Mouse (Mus musculus) erythroblast, embryonic 14.5 days (primary cell): ENCODE measurements around the gene Gm49380. TPM values are rescaled to one million over a fixed set of nuclear protein-coding genes. Genes with fewer than 3 reads are reported as not detected.

ENCODE experiments used
- H3K27me3 ChIP-seq: 2 replicates; pipeline ENCODE4 v1.6.1; 2012; ENCODE audit warnings: inconsistent platforms; ENCODE audit not compliant: control insufficient read depth
- H3K36me3 ChIP-seq: 2 replicates; pipeline ENCODE4 v1.6.1; 2012; ENCODE audit warnings: mild to moderate bottlenecking, inconsistent platforms; ENCODE audit not compliant: control insufficient read depth
- H3K4me1 ChIP-seq: 2 replicates; pipeline ENCODE4 v1.6.1; 2012; ENCODE audit warnings: inconsistent platforms; ENCODE audit not compliant: control insufficient read depth
- H3K4me3 ChIP-seq: replicated peaks from 2 replicates; pipeline ENCODE3; 2012; ENCODE audit warnings: moderate library complexity, mild to moderate bottlenecking, inconsistent platforms
- H3K9me3 ChIP-seq: 2 replicates; pipeline ENCODE4 v1.6.1; 2012; ENCODE audit warnings: low read length, inconsistent platforms, mixed read lengths; ENCODE audit not compliant: control insufficient read depth
- GATA1 ChIP-seq: IDR thresholded peaks from 2 replicates; pipeline ENCODE4 v1.6.1; 2012; ENCODE audit warnings: low read length, inconsistent platforms, mixed read lengths
- TAL1 ChIP-seq: IDR thresholded peaks from 3 replicates; pipeline ENCODE4 v1.6.1; 2012; ENCODE audit warnings: low read length, inconsistent platforms, mixed read lengths
- polyA plus RNA-seq: library from polyadenylated mRNA; stranded (reverse); fragments of >175 nt; gene quantifications from 2 replicates; pipeline ENCODE4 v1.2.3, GENCODE M21; 2012

The Gm49380 gene
- polyA plus RNA-seq, 1 experiment = not detected

DNA sequence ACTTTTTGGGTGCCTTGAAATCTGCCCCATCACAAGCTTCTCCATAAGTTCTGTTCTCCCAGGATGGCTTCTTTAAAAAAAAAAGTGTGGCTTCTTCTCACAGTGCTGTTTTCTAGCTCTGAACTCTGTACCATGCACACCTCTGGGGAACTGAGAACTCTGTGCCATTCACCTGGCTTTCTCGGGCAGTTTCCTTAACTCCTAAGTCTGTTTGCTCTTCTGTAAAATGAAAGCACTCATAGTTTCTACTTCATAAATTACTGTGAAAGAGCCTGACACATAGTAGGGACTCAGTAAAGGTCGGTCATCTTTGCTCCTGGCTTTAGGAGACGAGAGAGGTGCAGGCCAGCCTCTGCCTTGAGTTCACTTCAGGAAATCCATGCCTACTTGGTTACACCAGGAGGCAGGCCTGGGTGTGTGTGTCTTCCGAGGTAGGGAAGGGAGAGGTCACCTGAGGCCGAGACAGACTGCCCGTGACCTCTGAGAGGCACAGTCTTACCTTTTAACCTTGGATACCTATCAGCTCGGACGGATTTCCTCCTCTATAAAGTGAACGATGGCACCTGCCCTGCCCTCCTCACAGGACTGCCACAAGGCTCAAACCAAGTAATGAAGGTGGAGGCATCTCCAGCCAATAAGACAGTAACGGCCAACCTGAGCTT is 35.0 kb downstream of the Gm49380 start:
- H3K9me3 ChIP-seq = no peaks in the 10 kb centered on the region
- no peaks in the 10 kb centered on the region for H3K36me3 ChIP-seq
- H3K4me1 ChIP-seq = no peaks in the 10 kb centered on the region; the same call in 1 of the 2 replicates
- H3K27me3 ChIP-seq = peaks cover 22% of the 10 kb centered on the region
- TF ChIP-seq GATA1 = no peak
- no peak overlapping the region for H3K4me3 ChIP-seq

DNA sequence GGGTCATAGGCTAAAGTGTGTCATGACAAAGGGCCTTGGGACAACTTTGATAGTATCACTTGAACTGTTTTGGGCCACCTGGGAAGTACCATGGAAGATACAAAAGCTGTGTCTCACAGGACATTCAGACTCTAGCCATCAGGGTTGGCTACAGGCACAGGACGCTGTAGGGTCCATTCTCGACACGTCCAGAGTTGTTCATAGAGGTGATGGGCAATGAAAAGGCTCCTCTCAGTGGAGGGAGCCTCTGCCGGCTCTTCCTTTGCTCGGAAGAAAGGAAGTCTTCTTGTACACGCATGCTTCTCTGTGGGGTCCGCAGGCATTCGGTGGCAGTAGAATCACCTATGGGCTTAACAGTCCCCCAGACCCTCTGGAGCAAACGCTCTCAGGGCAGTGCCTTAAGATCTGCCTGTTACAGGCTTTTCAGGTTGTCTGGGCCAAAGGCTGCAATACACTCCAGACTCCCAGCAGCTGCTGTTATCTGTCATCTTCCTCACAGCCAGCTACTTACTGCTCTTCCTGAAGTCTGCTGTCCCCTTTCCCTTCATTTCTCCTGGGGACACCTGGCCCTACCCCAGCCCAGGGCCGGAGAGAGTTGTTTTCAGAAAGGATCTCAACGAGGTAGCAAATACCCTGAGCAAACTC is 35.9 kb downstream of the Gm49380 start:
- Histone ChIP-seq H3K36me3 (no peaks in the 10 kb centered on the region), H3K4me1 (no peaks in the 10 kb centered on the region; the same call in 1 of the 2 replicates), H3K27me3 (peaks cover 17% of the 10 kb centered on the region), H3K4me3 (no peak overlapping the region), H3K9me3 (no peaks in the 10 kb centered on the region)
- no peak for TF ChIP-seq GATA1
- no peak for TF ChIP-seq TAL1

DNA sequence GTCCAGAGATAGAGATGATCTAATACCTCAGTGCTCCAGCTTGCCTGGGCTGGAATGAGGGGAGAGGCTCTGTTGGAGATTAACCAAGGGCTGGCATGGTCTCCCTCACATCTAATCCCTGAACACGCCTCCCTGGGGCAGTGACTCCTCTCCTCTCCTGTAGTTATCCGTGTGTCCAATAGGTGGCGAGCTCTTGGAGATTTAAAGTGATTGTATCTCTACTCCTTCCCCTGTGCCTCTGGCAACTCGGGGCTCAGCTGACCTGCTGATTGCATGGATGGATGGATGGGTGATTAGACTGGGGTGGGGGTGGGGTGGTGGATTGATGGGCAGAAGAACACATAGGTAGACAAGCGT is 36.6 kb downstream of the Gm49380 start:
- H3K27me3 ChIP-seq = peaks cover 14% of the 10 kb centered on the region
- H3K36me3 ChIP-seq = no peaks in the 10 kb centered on the region
- H3K4me3 ChIP-seq = no peak overlapping the region
- no peaks in the 10 kb centered on the region; the same call in 1 of the 2 replicates for H3K4me1 ChIP-seq
- no peaks in the 10 kb centered on the region for H3K9me3 ChIP-seq
- TF ChIP-seq TAL1 (no peak), GATA1 (no peak)

DNA sequence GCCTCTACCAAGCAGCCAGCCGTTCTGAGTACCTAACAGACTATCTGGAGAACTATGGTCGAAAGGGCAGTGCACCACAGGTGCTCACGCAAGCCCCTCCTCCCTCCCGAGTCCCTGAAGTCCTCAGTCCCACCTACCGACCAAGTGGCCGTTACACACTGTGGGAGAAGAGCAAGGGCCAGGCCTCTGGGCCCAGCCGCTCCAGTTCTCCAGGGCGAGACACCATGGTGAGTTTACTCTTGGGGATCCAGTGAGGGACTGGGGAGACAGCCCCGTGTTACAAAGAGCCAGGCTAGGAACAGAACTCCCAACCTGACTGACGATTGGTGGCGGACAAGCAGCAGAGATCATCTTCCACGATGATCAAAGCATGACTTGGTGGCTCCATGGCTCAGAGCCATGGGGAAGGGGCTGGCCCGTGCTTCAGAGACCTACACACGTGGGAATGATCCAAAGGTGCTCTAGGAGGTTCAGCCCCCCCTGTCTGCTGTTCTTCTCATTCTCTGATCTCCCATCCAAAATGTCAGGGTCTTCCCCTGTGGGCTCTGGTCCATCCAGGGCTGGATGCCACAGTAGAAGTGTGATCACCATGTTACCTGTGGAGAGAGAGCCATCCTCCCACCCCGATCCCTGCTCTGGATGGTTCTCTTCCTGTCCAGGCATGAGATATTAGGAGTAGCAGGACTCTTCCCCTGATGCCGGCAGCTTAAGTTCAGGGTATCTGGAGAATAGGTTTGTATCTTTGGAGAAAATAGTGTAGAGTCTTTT is 37.1 kb downstream of the Gm49380 start:
- Histone ChIP-seq H3K36me3 (no peaks in the 10 kb centered on the region), H3K9me3 (no peaks in the 10 kb centered on the region), H3K4me1 (no peaks in the 10 kb centered on the region; the same call in 1 of the 2 replicates), H3K27me3 (peaks cover 16% of the 10 kb centered on the region), H3K4me3 (no peak overlapping the region)
- TF ChIP-seq TAL1 (no peak), GATA1 (no peak)

DNA sequence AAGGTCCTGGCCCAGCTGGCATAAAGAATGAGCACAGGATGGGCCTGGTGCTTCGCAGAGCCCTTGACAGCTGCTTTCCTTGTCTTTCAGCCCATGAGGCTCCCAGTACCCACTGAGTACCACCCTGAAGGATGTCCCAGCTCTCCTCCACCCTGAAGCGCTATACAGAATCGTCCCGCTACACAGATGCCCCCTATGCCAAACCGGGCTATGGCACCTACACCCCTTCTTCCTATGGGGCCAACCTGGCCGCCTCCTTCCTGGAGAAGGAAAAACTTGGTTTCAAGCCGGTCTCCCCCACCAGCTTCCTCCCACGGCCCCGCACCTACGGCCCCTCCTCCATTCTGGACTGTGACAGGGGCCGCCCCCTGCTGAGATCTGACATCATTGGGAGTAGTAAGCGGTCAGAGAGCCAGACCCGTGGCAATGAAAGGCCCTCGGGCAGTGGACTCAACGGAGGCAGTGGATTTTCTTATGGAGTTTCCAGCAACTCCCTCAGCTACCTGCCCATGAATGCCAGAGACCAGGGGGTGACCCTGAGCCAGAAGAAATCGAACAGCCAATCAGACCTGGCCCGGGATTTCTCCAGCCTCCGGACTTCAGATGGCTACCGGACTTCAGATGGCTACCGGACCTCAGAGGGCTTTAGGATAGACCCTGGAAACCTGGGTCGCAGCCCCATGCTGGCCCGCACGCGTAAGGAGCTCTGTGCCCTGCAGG is 37.9 kb downstream of the Gm49380 start:
- H3K36me3 ChIP-seq = no peaks in the 10 kb centered on the region
- H3K9me3 ChIP-seq = no peaks in the 10 kb centered on the region
- no peaks in the 10 kb centered on the region; the same call in 1 of the 2 replicates for H3K4me1 ChIP-seq
- H3K4me3 ChIP-seq = no peak overlapping the region
- TF ChIP-seq GATA1 (no peak), TAL1 (no peak)
- peaks cover 18% of the 10 kb centered on the region for H3K27me3 ChIP-seq

DNA sequence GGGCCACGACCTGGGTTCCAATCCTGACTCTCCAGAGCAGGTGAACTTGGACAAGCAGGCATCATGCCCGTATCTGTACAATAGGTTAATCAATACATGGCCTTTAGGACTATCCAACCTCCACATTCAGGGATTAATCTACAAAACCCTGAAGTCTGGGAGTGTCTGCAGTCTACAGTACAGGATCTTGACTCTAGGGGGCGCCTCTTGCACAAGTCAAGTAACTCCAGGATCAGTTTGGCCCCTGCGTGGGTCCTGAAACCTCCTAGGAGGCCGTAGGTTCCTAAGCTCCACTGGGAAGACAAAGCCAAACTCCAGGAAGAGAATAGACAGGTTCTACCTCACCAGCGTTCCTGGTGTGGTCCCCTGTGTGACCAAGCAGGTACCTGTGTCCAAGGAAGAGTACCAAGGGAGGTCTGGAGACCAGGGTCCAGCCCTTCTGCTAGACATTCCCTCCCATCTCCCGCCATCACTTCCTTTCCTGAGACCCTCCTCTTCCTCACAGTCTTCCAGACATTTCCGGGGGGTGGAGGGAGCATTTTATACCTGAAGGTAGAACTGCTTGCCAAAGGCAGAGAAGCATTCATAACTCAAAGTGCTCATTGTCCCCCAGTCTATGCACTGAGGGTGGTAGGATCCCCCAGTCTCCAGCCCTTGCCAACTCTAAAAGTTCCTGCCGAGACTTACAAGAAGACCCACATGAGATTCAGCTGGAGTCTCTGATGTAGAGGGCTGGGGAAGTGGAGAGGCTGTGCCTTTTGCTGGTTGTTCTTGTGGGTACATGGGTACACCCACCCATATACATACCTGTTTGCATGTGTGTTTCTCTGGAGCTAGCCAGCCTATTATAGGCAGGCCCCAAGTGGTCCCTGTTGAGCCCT is 38.7 kb downstream of the Gm49380 start:
- Histone ChIP-seq H3K4me1 (no peaks in the 10 kb centered on the region; the same call in 1 of the 2 replicates), H3K4me3 (no peak overlapping the region), H3K27me3 (peaks cover 20% of the 10 kb centered on the region), H3K9me3 (no peaks in the 10 kb centered on the region), H3K36me3 (no peaks in the 10 kb centered on the region)
- TF ChIP-seq TAL1 (no peak), GATA1 (no peak)

DNA sequence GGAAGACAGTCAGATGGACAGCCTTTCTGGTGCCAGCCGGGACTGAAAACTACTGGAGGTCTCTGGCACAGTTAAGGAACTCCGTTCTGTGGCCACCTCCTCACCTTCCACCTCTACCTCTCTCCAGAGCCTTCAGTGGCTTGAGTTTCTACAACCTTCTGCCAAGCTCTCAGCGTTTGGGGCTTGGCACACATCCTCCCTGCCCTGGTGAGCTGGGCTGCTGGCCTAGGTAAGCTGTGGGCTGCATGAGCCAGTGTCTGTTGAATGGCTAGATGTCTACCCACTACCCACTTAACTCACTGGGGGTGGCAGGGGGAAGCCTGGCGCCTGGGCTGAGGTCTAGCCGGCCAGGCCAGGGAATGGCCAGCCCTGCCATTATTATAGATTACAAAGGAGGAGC is 40.2 kb downstream of the Gm49380 start:
- H3K4me1 ChIP-seq = no peaks in the 10 kb centered on the region
- peaks cover 20% of the 10 kb centered on the region for H3K27me3 ChIP-seq
- no peak for TF ChIP-seq TAL1
- no peaks in the 10 kb centered on the region for H3K9me3 ChIP-seq
- no peaks in the 10 kb centered on the region for H3K36me3 ChIP-seq
- H3K4me3 ChIP-seq = no peak overlapping the region

DNA sequence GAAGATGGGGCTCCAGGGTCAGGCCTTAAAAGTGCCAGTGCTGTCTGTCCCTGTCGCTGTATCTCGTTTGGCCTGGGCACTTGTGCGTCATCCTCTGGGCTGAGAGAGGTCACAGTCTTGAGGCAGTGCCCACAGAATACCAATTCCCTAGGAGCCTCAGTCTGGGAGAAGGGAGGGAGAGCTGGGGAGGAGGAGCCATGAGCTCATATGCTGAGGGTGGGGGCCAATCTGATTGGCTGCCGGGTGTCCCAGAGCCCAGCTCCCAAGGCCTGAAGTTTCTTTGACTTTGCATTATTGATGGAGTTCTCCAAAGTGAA is 40.7 kb downstream of the Gm49380 start:
- H3K27me3 ChIP-seq = peaks cover 20% of the 10 kb centered on the region

More for the DNA sequence above, 40.7 kb downstream of the Gm49380 start:
- H3K9me3 ChIP-seq = no peaks in the 10 kb centered on the region
- no peak overlapping the region for H3K4me3 ChIP-seq
- no peak for TF ChIP-seq GATA1
- TF ChIP-seq TAL1 = no peak
- peaks cover under 1% of the 10 kb centered on the region for H3K4me1 ChIP-seq
- H3K36me3 ChIP-seq = no peaks in the 10 kb centered on the region
